Mouse (Mus musculus): ENCODE results near the gene Slc16a4. TPM values are rescaled to one million over a fixed set of nuclear protein-coding genes. Genes with fewer than 3 reads are reported as not detected.
A peak's percentile ranks its signal among the peaks of the same experiment; 100 is the strongest.

Gene Slc16a4
- total RNA-seq (2021): under 1 TPM; 0.16 to 0.18 TPM
- long read RNA-seq, experiment 1, partial matches to known transcripts: 0 of 1 reads
- long read RNA-seq, experiment 1, other reads (novel, unspliced or antisense): 1 of 1 reads
- long read RNA-seq, experiment 2, partial matches to known transcripts: 0 of 1 reads
- long read RNA-seq, experiment 2, other reads (novel, unspliced or antisense): 1 of 1 reads

DNA sequence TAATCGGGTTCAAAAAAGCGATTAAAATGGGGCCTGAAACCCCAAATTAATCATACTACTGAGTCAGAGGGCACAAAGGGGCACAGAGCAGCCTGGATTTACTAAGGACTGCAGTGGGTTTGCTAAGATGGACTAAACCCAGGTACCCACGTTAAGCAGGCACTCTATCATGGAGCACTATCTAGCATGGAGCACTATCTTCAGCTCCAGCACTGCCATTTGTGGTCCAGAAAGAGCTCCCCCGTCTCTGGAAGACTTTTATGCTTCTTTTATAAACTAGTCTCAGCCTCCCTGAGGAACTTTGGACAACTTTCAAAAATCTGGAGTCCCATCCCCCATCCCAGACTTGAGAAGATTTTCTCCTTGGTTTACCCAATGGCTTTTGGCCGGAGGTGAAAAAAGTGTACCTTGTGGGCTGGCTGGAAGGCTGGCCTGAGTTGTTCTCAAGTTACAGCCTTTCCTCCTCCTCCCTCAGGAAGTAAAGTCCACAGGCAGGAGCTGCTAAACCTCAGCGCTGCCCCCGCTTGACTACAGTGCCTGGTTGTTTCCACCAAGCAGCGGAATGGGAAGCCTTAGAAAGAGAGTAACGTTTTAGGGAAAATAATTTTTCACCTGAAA, at the start of gene Slc16a4:
Gene Slc16a4, plus strand, starts transcription at position 467 of the 618 bp plus-strand sequence.
- no peak for DNase-seq

DNA sequence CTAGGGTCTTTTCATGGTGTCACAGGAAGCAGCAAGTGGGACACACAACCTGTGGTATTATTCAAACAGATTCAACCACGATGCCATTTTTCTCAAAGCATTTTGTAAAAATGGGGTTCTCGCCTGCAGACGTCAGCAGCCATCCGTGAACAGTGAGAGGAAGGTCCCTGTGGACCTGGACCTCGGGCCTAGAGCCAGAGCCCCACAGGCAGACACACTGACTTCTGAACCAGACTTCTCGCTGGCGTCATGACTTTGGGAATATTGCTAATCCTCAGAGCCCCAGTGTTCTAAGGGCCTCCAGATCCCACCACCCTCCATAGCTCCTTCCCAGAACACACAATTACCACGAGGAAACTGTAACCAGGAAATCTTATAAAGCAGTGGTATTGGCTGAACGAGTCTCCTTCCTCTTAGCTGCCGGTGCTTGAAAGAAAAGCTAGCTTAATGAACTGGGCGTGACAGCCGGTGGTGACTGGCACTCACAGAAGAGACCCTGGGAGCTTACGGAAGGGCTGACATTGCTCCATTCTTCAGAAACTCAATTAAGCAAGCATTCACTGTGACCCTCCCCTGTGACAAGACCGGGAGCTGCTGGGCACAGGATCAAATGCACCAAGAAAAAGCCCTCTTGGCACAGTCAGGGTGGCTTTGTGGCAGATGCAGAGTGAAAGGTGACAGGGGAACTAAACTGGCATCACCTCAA, 49.5 kb upstream of the Slc16a4 start:
- DNase-seq: no peak

DNA sequence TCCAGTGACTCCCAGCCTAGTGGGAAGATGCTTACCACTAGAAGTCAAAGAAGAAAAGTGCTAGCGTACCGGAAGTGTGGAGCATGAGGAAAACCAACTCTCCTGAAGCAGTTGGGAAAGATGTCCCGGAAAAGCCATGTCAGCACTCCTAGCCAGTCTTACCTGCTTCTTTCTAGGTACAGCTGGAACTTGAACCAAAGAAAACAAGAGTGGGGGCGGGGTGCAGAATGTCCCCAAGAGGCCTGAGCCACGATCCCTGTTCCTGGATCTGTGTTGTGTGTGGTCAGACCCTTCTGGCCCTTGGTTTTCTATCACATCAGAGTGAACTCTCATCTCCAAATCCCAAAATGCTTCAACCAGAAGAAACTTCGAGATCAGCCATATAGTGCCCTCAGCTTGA, 44.2 kb upstream of the Slc16a4 start:
- DNase-seq: no peak

DNA sequence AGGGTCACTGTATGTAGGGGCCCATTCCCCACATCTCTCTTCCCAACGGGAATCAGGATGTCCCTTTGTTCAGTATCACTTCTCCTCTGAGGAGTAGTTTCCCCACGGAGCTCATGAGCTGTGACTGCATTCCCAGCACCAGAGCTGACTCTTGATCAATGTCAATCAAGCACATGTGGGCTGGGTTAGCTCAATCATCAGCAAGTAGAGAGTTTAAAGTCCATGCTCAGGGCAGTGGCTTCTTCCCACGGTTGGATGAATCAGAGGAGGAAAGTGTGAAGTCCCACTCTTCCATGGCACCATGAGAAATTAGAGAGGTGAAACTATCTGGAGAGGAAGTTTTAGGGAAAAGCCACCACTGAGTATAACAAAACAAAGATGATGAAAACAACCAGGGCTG, 42.0 kb upstream of the Slc16a4 start:
- DNase-seq: no peak

DNA sequence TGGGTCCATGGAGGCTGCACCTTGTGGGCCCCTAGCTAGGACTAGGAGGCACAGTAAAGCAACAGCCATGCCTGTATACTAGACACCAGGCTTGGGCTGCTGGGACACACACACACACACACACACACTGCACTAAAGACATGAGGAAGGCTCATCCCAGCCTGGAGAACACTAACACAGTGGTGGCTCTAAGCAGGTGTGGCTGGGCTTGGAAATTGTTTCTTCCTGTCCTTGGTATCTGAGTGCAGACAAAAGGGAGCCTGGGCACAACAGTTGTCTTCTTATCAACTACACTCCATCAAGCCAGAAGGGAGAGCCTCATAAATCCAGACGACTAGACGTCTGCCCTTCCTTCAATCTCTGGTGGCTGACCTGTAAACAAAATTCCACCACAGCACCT, 40.7 kb upstream of the Slc16a4 start:
- no peak for DNase-seq

DNA sequence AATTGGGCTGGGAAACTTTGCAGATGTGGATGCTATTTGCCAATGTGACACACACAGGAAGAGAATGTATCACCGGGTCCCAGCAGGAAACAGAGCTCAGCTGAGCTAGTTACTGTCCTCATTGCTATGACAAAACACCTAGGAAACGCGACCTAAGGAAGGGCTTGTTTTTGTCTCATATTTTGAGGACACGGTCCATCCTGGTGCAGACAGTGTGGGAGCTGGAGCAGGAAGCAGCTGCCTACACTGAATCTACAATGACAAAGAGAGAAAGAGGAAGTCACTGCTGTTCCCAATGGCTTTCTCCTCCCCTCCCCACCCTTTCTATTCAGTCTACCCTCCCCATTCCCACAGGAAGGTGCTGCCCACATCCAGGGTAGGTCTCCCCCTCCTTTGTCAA, 39.0 kb upstream of the Slc16a4 start:
- DNase-seq: no peak

DNA sequence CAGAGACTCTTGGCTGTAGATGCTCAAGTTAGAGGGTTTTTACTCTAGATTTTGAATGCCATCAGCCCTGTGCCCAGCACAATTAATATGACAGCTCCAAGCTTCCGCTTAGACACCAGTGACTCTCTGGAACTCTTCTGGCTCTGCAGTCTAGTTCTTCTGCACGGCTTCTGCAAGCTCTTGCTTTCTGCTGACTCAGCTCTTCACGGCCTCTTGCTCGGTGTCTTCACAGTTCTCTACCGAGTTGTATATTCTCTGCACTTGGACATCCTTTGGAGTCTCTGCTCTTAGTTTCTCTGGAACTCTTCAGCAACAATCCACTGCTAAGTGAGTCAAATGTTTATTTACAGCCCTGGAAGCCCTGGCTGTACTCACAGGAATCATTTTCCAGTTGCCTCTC, 37.1 kb upstream of the Slc16a4 start:
- DNase-seq: no peak

DNA sequence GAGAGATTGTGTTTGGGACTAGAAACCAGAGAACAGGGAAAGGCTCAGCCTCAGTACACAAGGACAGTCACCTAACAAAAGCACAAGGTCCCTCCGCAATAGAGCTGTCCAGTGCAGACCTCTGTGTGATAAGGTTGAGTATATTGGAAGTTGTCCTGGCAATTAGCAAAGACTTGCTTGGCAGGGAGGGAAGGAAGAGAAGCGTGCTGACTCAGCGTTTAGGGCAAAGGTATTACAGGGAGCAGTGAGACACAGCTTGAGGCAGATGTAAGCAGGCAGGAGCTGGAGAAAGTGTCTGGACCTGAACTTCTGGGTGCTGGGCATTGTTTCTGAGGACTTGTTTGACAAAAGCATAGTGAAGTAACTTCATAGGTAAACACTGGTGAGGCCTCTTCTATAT, 35.0 kb upstream of the Slc16a4 start:
- no peak for DNase-seq

DNA sequence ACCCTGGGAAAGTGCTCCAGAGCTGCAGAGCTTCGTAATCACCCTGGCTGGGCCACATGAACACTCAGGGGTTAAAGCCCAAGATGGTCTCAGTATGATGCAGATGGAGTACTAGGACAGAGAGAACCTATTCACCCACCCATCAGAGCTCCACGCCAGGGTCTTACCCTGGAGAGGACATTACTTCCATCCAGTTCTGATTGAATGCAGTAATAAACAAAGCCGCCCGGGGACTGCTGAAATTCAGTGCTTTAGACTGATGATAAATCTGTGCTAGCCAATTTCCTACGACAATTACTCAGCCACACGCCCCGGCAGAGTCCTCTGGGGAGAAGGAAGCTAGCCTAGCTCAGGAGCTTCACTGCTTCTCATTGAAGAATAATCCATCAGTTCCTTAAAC, 34.3 kb upstream of the Slc16a4 start:
- no peak for DNase-seq

DNA sequence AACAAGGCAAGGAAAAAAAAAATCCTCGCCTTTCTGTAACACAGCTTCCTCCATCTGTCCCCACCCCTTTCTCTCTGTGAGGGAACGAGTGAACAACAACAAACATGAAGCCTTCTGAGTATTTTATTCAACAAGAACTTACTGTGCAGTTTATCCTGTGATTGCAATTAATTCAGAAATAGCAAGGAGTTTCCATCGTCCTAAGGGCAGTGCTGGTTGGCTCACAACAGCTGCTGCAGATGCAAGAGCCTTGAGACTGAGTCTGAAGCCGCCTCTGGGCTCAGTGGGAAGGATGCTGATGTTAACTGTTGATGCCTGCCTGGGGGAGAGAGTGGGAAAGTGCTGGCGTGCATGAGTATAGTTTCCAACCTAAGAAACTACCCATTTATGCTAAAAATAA, 33.1 kb upstream of the Slc16a4 start:
- DNase-seq: no peak

DNA sequence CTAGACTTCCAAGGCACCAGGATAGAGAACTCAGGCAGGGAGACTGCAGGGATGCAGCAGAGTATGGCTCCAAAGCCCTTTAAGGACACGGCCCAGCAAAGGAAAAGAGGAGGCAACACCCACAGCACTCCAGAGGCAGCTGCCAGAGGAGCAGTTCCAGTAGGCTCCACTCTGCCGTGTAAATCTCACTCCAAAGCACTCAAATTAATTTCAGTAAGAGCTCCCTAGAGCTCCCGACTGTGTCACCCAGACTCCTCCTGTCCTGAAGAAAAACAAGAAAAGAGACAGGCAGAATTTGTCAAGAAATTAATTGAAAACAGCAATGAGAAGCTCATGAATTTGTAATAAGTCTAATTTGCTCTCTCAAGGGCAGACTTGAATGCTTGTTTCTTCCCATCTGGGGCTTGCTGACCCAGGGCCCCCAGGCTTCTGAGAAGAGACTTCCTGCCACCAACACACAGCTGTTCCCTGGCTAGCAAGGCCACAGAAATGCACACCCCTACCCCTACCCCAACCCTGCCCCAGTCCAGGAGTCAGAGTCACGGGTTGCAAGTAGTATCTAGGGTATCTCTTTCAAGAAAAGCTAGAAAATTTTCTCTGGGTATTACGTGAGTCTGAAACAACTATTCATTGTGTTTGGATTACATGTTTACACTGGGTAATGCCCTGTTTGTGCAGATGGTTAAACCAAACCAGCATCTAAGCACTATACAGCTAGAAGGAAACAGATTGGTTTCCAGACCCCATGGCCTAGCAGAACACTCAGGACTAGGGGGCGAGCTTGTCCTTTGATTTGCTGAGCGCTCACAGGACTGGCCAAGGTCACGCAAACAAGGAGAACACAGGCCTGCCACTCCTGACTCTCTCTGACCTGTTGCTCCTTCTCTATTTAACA, 29.8 kb upstream of the Slc16a4 start:
- peak; percentile 18 for DNase-seq

DNA sequence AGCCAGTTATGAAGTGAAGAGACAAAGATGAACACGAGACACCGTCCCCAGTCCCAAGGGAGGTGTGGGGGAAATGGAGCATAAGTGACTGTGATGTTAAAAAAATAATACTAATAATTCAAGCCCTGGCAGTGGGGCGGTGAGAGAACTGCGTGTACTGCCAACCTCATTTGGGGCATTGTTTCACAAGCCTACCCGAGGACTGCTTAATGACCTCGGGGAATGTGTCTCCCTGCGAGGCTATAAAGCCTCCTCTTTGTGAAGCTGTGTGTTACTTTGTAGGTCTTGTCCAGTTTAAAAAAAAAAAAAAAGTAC, 29.2 kb upstream of the Slc16a4 start:
- no peak for DNase-seq

DNA sequence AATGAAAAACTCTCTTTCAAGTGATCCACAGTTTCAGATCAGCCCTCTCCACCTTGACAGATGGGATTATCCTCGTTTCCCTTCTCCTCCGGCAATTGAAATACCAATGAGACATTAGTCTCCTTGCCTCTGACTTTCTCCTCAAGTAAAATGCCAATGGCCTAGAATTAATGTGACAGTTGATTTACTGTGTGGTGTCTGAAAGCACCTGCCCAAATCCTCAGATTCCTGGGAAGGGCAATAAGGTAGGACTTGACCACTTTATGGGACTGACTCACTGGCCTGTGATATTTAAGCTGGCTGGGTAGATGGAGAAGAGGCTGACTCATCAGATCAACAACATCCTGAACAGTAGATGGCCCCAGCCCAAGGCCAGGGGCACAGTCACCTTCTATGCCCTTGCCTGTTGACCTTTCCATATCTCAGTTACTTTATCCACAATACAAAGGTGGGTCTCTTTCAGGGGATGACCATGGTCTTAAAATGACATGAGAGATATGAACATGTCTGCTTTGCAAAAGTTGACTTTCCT, 24.1 kb upstream of the Slc16a4 start:
- DNase-seq: no peak

DNA sequence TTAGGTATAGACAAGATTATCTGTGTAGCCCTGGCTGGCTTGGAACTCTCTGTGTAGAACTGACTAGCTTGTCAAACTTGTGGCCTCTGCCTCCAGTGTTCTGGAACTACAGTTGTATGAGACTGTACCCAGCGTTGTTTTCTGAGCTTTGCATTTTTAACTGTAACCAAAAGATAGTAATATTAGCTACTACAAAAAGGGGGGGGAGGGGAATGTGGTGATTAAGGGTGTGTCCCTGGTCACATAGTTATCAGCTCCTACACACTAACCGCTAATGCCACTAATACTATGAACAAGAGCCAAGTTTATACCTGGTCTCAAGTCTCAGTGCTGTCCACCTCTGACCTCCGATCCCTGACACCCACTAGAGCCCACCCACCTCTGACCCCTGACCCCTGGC, 18.6 kb upstream of the Slc16a4 start:
- no peak for DNase-seq

DNA sequence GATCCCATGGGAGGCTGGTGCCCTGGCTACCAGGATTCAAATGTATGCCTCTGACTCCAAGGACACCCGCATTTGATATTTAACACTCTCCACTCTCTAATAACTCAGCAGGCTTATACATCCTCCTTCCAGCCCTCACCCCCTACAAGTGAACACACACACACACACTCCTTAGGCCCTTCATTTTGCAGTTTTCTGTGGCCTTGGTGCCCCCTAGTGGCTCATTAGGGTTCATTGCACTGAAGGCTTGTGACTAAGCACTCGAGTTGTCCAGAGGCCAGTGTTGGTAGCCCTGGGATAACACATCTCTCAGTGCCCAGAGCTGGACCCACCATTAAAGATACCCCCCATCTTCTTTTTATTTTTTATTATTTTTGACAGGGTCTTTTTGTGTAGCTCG, 17.2 kb upstream of the Slc16a4 start:
- DNase-seq: peak; percentile 51

DNA sequence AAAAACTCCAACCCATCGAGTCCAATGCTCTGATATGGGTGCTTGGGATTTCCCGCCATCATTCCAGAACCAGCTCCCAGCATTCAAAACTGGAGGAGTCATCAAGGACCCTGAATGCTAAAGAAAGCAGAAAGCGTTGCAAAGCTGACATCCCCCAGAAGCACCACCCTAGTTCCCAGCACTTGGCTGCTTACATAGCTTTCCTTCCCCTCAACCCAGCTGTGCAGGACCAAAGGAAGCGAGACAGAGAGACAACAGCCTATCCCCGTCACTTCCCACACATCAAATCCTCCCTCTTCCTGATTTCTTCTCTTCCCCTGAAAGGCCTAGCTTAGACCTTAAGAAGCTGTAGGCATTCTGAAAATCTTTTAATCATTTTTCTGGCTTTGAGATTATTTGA, 15.7 kb upstream of the Slc16a4 start:
- DNase-seq: no peak

DNA sequence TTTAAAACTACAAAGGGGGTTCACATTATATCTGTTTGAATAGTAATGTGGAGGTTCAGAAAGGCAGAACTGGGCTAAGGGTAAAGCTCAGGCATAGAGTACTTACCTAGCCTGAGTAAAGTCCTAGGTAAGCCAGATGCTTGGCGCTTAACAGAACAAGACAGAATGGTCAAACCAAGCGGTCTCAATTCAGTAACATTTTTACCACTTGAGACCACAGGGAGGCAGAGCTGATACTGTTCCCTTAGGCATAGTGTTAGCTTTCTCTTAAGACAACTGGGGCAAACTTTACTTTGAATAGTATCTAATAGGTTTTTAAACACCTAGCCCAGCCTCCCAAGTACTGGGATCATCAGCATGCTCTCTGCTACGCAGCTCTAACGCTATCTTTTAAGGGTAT, 15.0 kb upstream of the Slc16a4 start:
- DNase-seq: no peak

DNA sequence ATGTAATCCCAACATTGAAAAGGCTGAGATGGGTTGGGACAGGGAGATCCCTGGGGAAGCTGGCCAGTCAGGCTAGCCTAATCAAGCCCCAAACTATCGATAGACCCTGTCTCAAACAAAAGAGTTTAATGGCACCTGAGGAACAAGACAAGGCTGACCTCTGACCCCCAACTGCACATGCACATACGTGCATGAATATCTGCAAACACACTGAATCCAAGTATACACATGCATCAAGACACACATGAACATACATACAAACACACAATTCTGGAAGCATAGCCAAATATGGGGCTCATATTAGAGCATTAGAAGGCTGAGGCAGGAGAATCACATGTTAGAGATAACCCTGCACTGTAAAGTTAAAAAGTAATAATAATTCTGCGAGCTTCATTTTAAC, 14.4 kb upstream of the Slc16a4 start:
- DNase-seq: no peak

DNA sequence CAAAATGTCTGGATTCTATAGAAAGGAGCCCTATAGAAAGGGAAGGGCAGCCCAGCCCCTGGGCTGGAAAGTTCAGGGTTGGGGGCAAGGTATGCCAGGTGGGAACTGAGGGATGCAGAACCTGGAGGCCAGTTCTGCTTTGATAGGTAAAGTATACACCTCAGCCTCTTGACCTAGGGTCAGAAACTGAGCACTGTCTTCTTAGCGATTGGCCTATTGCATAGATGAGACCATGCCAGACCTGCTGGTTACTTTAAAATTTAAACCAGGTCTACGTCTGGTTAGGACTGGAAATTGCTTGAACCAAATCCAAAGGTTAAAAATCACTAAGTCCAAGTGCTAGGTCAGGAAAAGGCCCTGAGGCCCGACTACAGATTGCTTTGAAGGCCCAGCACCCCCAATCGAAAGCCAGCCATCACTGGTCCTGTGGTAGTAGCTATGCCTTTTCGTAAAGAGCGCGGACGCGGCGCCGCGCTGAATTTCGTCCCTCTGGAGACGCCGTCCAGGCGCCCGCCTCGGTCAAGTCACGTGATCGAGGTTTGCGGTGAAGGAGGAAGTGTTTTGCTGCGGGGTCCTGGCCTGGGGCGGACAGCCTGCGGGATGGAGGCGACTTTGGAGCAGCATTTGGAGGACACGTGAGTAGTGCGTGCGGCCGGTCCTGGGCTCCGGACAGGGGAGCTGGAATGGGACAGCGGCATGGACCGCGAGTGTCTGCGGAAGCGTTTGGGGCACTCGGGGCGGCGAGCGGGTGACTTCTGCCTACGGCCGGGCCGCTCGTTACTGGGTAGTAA, 12.4 kb upstream of the Slc16a4 start, which contains the start of gene Lamtor5:
Gene Lamtor5, plus strand, starts transcription at position 380 of the 791 bp plus-strand sequence.
- peak; percentile 88 for DNase-seq

DNA sequence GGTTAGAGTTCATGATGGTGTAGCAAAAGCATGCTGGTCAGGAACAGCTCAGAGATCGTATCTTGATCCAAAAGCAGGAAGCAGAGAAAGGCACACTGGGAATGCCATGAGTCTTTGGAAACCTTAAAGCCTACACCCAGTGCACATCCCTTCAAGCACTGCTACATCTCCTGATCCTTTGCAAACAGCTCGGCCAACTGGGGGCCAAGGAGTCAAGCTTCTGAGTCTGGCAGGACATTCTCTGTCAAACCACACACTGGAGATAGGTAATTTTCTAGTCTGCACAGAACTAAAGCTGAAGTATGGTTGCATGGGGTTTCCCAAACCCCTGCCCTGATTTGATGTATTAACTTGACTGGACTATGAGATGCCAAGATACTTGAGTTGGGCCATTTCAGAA, 4.9 kb upstream of the Slc16a4 start:
- DNase-seq: no peak

DNA sequence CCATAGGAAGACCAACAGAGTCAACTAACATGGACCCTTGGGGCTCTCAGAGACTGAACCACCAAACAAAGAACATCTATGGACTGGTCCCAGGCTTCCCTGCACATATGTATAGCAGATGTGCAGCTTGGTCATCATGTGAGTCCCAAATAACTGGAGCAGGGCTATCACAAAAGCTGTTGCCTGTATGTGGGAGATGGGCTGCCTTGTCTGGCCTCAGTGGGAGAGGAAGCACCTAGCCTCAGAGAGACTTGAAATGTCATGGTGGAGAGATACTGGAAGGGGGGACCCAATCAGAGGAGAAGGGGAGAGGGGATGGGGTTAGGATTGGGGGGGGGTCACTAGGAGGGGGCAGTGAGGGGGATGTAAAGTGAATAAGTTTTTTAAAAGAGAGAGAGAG, 3.7 kb upstream of the Slc16a4 start:
- DNase-seq: no peak
